Mouse (Mus musculus): ENCODE data around the gene Trpt1. TPM values are rescaled to one million over a fixed set of nuclear protein-coding genes. Genes with fewer than 3 reads are reported as not detected.
"Not testable (repeated sequence)": the region's sequence is repeated elsewhere in the genome, so short reads cannot be mapped to it uniquely, and the experiment has no call there.

Gene Trpt1
- total RNA-seq, 2 experiments from 2014 or later, result 15.3 to 16.6 TPM

- peak in 1 of 2 experiments; percentile 70 for DNase-seq (ENCODE audit: low spot score in 2 of 2)
Measured at GRCm38 (mm10) chr19:6974211-6975205, 21.4 kb upstream of the Trpt1 start, which contains the start of gene Ppp1r14b. Ppp1r14b (plus strand) TSS chr19:6974968.

DNA sequence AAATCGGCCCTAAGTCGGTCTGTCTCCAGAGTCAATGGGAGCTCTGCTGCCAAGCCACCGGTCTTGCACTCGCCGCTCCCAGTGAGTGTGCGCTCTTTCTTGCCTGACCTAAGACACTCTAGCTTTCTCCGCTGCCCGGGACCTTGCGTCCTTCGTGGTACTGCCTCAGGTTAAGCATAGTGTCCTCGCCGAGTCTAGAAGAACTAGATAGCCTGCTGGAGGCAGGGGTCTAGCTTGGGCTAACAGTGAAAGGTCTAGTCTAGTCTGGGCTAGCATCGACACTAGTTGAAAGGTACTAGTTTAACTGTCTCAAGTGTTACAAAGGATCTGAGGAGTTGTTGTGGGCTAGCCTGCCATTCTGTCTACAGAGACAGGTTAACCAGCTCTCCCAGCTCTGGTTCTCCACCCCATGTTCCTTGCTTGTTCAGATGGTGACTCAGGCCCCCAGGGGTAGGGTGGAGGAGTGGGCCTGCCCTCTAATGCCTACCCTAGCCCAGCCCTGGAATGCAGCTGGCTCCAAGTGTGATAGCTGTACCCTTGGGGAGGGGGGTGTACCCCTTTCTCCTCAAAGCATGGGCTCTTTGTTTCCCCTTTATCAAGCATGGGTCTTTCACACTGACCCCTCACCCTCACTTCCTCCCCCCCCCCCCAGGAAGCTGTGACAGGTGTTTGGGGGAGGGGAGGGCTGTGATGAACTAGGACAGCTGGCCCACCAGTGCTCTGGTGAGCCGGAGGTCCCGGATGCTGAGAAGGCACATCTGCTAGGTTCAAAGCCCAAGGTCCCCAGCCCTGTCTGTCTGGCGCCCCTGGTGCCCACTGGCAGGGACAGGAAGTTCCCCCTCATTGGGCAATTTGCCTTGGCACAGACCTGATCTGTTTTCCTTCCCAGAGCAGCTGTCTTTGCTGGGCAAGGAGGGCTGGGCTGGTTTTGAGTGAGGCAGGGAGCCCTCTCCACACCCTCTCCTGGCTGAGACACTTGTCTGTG lies 20.1 kb upstream of the Trpt1 start, which contains the start of gene Plcb3:
Gene Plcb3, minus strand, starts transcription at position 934 of the 985 bp plus-strand sequence.
- DNase-seq (ENCODE audit: low spot score in 2 of 2), result peak in 1 of 2 experiments; percentile 52

- DNase-seq (ENCODE audit: low spot score in 2 of 2), result no peak
Measured at GRCm38 (mm10) chr19:6977759-6978638, 17.9 kb upstream of the Trpt1 start.

DNA sequence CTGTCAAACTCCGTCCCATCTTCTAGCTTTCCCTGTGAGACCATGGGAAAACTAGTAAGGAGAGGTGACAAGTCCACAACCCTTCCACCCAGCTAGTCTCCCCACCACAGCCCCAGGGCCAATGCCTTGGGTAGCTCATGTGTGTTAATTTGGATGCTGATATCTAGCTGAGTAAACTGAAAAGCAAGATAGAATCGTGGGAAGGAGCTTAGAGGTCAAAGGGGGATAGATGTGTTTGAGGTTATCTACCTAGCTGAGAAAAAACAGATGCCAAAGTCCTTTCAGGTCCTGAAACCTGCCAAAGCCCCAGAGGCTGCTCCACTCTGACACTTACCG lies 17.3 kb upstream of the Trpt1 start:
- no peak for DNase-seq (ENCODE audit: low spot score in 2 of 2)

DNA sequence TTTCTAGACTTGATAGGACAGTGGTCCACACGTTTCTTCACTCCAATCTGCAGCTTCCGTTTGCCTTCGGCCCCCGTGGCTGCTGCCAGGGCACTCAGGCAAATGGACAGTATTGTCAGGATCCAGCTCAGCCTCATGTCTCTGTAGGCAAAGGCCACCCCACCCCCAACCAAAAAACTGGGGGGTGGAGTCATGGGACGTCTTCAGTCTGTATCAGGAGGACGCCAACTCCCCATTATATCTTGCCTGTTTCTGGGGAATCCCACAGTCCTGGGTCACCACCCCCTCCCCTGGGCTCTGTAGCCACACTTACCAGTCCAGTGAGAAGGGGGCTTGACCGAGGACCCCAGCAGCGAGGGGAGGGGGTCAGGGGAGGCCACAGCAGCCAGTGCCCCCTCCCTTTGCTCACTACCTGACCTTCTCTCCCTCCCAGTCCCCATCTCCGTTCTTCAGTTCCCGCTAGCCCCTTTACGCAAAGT lies 16.9 kb upstream of the Trpt1 start:
- DNase-seq (ENCODE audit: low spot score in 2 of 2), result no peak

DNA sequence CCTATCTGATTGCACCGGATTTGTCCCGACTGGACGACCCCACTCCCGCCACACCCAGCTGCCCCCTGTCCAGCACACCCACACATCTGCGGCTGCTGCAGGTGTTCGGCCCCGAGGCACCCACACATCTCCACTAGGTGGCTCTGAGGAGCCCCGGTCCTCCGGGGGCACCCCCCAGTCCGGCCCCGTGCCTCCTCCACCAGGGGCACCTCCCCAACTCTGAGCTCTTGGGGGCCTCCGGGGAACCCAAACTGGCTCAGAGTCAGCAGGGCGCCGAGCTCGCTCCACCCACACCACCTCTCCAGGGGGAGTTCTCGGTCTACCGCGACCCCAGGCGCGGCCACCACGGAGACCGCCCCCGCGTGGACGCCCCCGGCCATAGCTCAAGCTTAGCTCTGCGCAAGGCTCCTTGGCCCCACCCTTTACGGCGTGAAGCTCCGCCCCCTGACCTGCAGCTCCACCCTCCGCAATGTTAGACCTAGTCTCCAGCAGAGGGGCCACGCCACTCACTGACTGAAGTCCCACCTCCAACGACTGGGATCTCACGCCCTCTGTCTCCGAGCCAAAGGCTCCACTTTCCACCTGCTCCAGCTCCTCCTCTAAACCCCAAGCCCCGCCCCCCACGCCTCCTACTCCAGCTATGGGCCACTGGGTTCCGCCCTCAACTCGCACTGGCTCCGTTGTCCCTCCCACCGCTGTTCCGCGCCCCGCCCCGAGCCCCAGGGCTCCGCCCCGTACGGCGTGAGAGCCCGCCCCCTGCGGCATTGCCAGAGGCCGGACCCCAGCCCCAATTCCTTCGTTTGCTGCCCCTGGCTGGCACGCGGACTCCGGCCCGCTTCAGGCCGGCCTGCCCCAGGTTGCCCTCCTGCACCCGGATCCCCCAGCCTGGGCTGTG lies 16.2 kb upstream of the Trpt1 start:
- peak; percentile 99 to 100 for DNase-seq (ENCODE audit: low spot score in 2 of 2)

GRCm38 (mm10) chr19:6980381-6981093 lies 15.4 kb upstream of the Trpt1 start, which contains the start of gene Fkbp2:
Fkbp2 (minus strand) TSS chr19:6980501.
- DNase-seq (ENCODE audit: low spot score in 2 of 2), result peak; percentile 88 to 99

GRCm38 (mm10) chr19:6981465-6981864 lies 14.5 kb upstream of the Trpt1 start:
- no peak for DNase-seq (ENCODE audit: low spot score in 2 of 2)

DNA sequence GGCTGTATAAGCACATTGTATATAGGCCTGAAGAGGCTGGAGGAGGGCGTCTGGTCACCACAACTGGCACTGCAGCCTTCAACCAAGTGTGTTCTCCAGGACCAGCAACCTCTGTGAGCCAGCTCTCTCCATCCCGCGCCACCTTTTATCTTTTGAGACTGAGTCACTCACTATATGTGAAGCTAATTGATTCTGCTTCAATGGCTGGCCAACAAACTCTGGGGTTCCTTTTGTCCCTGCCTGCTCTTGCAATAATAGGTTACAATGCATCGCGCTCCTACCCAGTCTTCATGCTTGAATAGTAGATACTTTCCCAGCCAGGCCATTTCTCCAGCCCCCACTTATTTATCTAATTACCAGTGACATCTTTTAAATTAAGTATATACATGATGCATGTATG lies 12.3 kb upstream of the Trpt1 start:
- DNase-seq (ENCODE audit: low spot score in 2 of 2), result no peak

GRCm38 (mm10) chr19:6985300-6985699 lies 10.6 kb upstream of the Trpt1 start:
- DNase-seq (ENCODE audit: low spot score in 2 of 2), result no peak

DNA sequence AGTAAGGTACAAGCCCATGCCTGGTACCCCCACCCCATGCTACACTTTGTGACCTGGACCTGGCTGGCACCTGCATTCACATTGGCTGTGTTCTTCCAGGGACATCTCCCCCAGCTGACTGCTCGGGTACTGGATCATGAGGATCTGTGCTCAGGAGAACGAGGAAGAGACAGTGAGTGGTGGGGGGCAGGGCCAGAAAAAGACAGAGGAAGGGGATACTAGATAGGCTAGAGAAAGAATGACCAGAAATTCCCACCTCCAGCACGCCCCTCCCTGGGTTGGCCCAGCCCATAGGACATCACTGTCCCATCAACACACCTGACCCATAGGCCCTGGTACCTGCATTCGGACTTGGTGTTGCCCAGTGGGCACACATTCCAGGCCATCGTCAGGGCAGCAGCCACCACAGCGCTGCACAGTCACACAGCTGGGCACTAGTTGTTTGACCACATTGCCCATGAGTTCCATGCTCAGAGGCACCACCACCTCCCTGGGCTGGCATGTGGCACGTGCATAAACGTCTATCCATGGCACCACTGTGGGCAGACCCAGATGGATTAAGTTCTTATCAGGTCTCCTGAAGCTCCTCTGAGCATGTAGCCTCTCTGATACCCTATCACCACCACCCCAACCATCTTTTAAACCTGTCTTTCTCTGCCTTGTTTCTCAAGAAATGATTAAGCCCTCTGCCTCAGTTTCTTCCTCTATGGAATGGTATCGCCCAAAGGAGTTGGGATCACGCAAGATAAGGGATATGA lies 9.8 kb upstream of the Trpt1 start:
- no peak for DNase-seq (ENCODE audit: low spot score in 2 of 2)

DNA sequence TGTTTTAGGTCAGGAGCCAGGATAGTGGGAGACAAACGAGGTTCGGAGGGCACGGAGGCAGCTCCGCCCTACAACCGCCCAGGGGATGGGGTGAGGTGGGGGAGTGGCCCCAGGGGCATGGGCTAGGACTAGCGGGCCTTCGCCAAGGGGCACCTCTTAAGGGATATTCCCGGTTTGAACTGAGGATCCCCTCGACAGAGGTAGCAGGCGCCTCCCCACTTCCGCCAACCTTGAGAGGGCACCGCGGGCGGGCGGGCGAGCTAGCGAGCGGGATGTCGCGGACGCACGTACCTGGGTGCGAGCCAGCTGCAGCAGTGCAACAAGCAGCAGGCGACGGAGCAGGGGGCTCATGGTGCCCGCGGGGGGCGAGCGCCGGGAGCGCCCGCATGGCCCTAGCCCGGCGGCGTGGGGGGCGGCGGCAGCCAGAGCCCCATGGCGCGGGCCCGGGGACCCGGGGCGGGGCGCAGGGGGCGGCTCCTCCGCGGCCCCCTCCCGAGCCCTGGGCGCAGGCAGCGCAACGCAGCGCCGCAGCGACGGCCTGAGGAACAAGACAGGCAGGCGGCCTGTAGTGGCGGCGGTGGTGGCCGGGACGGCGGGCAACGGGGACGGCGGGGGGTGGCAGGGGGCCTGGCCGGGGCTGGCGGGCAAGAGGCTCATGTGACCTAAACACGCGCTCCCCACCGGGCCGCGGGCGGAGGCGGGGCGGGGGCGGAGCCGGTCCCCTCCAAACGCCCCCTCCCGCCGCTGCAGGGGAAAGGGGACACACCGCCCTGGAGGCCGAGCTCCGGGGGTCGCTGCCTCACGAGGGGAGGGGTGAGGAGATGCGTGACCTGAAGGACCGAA lies 8.6 kb upstream of the Trpt1 start, which contains the start of gene Vegfb:
Gene Vegfb, minus strand, starts transcription at position 591 of the 843 bp plus-strand sequence.
- DNase-seq (ENCODE audit: low spot score in 2 of 2), result peak in 1 of 2 experiments; percentile 62

DNA sequence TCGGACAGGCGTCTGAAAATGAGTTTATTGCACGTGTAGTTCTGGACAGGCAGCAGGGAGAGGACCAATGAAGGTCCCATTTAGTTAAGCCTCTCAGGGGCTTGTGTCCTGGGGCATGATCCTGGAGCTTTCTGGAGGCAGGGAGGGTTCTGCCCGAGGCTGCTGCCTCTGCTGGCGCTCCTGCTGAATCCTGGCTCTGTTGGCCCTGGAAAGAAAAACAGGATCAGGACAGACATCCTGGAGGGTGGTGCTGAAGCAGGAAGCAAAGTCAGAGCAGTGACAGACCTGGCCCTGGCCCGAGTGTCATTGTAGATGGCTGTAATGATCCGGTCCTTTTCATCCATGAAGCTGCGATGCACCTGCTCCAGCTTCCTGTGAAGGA lies 8.0 kb upstream of the Trpt1 start:
- no peak for DNase-seq (ENCODE audit: low spot score in 2 of 2)

DNA sequence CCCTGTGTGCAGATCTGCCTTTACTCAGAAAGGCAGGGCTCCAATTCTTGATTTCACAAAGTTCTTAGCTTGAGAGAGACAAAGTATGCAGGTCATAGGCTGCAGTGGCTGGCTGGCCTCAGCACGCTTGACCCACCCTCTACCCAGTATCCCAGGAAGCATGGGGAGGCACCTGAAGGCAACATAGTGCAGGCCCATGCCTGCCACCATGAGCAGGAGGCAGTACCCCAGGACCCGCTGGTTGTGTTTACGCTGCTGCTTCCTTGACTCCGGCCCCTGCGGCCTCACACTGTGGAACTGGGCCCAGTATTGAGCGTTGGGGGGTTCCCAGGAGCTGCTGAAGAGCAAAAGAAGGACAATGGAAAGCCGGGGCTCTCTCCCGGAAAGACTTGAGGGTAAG lies 6.7 kb upstream of the Trpt1 start:
- no peak for DNase-seq (ENCODE audit: low spot score in 2 of 2)

GRCm38 (mm10) chr19:6990712-6991111 lies 5.2 kb upstream of the Trpt1 start:
- DNase-seq (ENCODE audit: low spot score in 2 of 2), result no peak

DNA sequence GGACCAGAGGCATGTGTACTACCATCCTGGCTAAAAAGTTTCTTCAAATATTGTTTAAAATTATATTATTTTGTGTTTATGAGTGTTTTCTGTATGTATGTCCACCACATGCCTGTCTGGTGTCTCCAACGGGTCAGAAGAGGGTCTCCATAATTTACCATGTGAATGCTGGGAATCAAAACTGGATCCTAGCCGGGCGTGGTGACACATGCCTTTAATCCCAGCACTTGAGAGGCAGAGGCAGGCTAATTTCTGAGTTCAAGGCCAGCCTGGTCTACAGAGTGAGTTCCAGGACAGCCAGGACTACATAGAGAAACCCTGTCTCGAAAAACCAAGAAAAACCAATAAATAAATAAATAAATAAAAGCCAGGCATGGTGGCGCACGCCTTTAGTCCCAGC lies 4.8 kb upstream of the Trpt1 start:
- not testable (repeated sequence) for DNase-seq (ENCODE audit: low spot score in 2 of 2)
